Mouse (Mus musculus): ENCODE data around the gene Cog7. TPM values are rescaled to one million over a fixed set of nuclear protein-coding genes. Genes with fewer than 3 reads are reported as not detected.

Cog7 gene
- polyA plus RNA-seq (2012; rRNA removed) = 23.1 and 26.4 TPM in 2 replicates

DNA sequence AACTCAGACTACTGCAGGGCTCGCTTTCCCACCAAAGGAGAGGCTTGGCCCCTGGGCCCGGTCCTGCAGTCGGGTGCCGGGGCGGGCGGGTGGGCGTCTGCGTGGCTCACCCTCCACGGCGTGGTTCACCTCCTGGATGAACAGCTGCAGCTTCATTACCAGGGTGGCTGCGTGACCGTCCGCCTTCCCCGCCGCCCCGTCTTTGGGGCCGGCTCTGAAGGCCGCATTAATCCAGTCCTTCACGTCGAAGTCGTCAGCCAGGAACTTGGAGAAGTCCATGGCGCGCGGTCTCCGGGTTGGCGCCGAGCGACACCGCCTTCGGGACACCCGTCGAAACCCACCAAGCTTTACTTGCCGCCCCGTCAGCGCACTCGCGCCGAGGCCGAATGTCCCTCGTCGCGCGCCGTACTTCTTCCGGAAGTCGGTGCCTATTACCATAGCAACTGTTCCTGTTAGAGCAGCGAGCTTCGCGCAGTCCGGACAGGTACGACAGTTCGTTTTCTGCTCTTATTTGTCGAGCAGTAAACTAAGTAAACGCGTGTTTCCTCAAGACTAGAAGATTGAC, at the start of gene Cog7:
Gene Cog7, minus strand, starts transcription at position 405 of the 565 bp plus-strand sequence.

DNA sequence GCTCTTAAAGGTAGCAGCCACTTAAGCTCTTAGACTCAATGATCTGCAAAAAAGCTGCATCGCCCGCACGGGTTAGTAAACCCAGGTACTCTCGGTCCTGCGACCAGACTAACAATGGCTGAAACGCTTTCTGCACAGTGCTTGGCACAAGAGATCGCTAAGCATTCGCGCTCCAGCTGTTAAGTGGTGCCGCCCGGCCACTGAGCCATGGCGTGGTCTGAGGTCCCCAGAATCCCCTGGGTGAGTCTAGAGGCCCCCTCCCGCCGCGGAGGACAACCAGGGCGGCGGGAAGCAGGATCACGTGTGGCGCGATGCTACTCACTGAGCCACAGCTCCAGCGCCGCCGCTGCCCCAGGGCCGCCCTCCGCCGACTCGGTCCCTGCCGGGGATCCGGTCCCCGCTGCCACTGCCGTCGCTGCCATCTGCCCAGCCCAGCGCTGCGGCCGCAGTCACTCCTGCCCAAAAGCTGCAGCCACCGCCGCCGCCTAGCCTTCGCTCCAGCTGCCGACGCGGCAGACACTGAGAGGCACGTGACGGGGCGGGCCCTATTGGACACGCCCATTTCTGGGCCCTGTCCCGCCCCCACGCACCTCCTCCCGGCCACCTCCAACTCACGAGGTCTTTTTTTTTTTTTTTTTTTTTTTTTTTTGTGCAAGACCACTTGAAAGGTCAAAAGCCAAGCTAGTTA, 39.3 kb upstream of the Cog7 start, which contains the start of gene Gga2:
Gene Gga2, minus strand, starts transcription at position 556 of the 688 bp plus-strand sequence.

DNA sequence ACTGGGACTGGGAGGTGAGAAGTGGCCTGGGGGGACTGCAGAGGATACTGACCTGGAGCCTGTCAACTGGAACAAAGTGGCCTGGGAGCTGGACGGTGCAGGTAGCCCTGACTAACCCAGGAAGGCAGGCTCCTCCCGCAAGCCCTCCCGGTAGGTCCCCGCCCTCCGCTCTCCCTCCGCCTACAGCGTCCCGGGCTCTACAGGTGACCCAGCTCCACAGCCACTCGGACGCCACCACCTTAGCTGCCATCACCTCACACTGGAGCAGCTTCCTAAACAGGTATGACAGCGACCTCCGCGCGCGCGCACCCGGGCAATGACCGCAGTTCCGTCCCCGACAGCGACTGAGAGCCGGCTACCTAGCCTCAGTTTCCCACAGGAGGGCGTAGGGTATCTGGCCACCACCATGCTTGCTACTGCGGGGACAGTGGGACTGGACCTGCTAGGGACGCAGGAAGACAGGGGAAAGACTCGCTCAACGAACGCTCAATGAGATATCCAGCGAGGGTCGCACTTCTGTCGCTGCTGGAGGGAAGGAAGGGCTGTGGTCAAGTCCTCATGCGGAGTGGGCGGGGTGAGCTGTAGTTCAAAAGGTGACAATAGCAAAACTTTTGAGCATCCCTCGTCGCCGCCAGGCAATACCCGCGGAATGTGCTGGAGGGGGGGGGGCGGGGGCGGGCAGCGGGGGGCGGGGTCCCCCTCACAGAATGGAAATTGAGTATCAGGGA, 116.5 kb downstream of the Cog7 start, which contains the start of gene Scnn1b:
Gene Scnn1b, plus strand, starts transcription at position 181 of the 728 bp plus-strand sequence.

Other genes starting within 250 kb of the Cog7 start
- gene Scnn1g, start 247.2 kb downstream of the Cog7 start, polyA plus RNA-seq (2012; rRNA removed) = 0.10 TPM in 1 of 2 replicates, not detected in the other
- 2.5 and 6.5 TPM in 2 replicates for gene Scnn1b, start 116.7 kb downstream of the Cog7 start, polyA plus RNA-seq (2012; rRNA removed)
- 124 and 157 TPM in 2 replicates for gene Gga2, start 39.5 kb upstream of the Cog7 start, polyA plus RNA-seq (2012; rRNA removed)
- 35.1 and 48.5 TPM in 2 replicates for gene Ubfd1, start 85.5 kb upstream of the Cog7 start, polyA plus RNA-seq (2012; rRNA removed)
- 22.3 and 25.2 TPM in 2 replicates for gene Ears2, start 85.6 kb upstream of the Cog7 start, polyA plus RNA-seq (2012; rRNA removed)
- gene Ndufab1, start 120.2 kb upstream of the Cog7 start, polyA plus RNA-seq (2012; rRNA removed) = 426 and 1,314 TPM in 2 replicates
- gene Palb2, start 151.3 kb upstream of the Cog7 start, polyA plus RNA-seq (2012; rRNA removed) = 1.6 and 2.9 TPM in 2 replicates
- gene Dctn5, start 151.3 kb upstream of the Cog7 start, polyA plus RNA-seq (2012; rRNA removed) = 66.5 and 81.3 TPM in 2 replicates
- gene Plk1, start 177.7 kb upstream of the Cog7 start, polyA plus RNA-seq (2012; rRNA removed) = 14.8 and 25.1 TPM in 2 replicates
- 0.07 TPM in 1 of 2 replicates, not detected in the other for gene Ern2, start 204.5 kb upstream of the Cog7 start, polyA plus RNA-seq (2012; rRNA removed)
- gene Chp2, start 237.8 kb upstream of the Cog7 start, polyA plus RNA-seq (2012; rRNA removed) = 11.6 and 12.3 TPM in 2 replicates